ENCODE assay signal across 9 mouse cellular contexts in genomic region chr1:86968261-86968964, GRCm38 (mm10).
DNase-seq lines count a peak whose midpoint lies in the region; ATAC-seq and TF ChIP-seq lines count a peak whose summit lies in the region.
"Had no signal": no experiment of that assay in that cellular context is flagged by ENCODE, and none has a peak within 500 bp of the region (broad histone marks: within the 10 kb centered on the region; RNA-seq: fewer than 3 reads in every experiment).

No protein-coding gene starts in this region.

- H3K36me3 ChIP-seq in kidney, embryonic 15.5 days, result peaks cover 4% of the 10 kb centered on the region
- no peaks in the 10 kb centered on the region for H3K36me3 ChIP-seq in lung, embryonic 16.5 days (ENCODE audit: control insufficient read depth, insufficient read depth, low read length)

- H3K9me3 ChIP-seq in kidney, embryonic 15.5 days (replicated peaks), result no peaks in the 10 kb centered on the region
- H3K9me3 ChIP-seq in lung, embryonic 16.5 days (ENCODE audit: control insufficient read depth, low read length), result no peaks in the 10 kb centered on the region
- H3K9me3 ChIP-seq: limb, embryonic 13.5 days had no signal

- H3K4me3 ChIP-seq in kidney, embryonic 15.5 days (replicated peaks), result no peak overlapping the region
- H3K4me3 ChIP-seq in gastrocnemius, adult 2 months, result no peak overlapping the region
- H3K4me3 ChIP-seq in lung, embryonic 16.5 days (ENCODE audit: low read length), result no peak overlapping the region
- H3K4me3 ChIP-seq: limb, embryonic 13.5 days had no signal

- H3K9ac ChIP-seq in kidney, embryonic 15.5 days, result no peak overlapping the region
- no peak overlapping the region for H3K9ac ChIP-seq in lung, embryonic 16.5 days (ENCODE audit: low read length)
- H3K9ac ChIP-seq: limb, embryonic 13.5 days had no signal

- DNase-seq in kidney, adult 11 months, result peak; percentile 42
- peak; percentile 32 to 36 for DNase-seq in adrenal gland, adult 18-20 months (ENCODE audit: low spot score in 2 of 2)
- DNase-seq in gastrocnemius, adult 2 months, result peak; percentile 54
- no peak for DNase-seq in retina, embryonic 14.5 days (ENCODE audit: low spot score)
- DNase-seq in layer of hippocampus, postnatal 36 days, result no peak

- no peak for ATAC-seq in kidney, embryonic 15.5 days (replicated peaks; ENCODE audit: low FRiP score)
- 0 out of 2 replicates have a peak, but pooled peaks have one; percentile 49 for ATAC-seq in lung, embryonic 16.5 days (ENCODE audit: low read depth)
- ATAC-seq in inflammation-experienced regulatory T-cells, adult 6 months, result no peak

- no peak overlapping the region for H3K27ac ChIP-seq in kidney, embryonic 15.5 days
- peak overlapping the region; percentile 40; the same call in 1 of the 2 replicates for H3K27ac ChIP-seq in gastrocnemius, adult 2 months
- H3K27ac ChIP-seq in lung, embryonic 16.5 days (ENCODE audit: low read length), result no peak overlapping the region
- H3K27ac ChIP-seq: limb, embryonic 13.5 days had no signal

- TF ChIP-seq CTCF in gastrocnemius, adult 2 months (IDR thresholded peaks at IDR 0.05), result peak; percentile 49

- intact Hi-C loops in gastrocnemius, adult 2 months (cut with DNase I), result loop anchor here (5.0 kb wide), 1 partner anchor 296 kb away; the partner anchor contains the start of gene Nppc

- WGBS in kidney, embryonic 15.5 days, result 33% methylated on average over 6 of the region's 6 CpGs
- 47% methylated on average over 6 of the region's 6 CpGs for WGBS in lung, embryonic 16.5 days

- H3K4me2 ChIP-seq in kidney, embryonic 15.5 days, result no peak overlapping the region
- no peak overlapping the region for H3K4me2 ChIP-seq in lung, embryonic 16.5 days (ENCODE audit: low read depth, low read length)
- H3K4me2 ChIP-seq: limb, embryonic 13.5 days had no signal

- H3K4me1 ChIP-seq in kidney, embryonic 15.5 days, result peaks cover 13% of the 10 kb centered on the region
- no peaks in the 10 kb centered on the region for H3K4me1 ChIP-seq in lung, embryonic 16.5 days (replicated peaks; ENCODE audit: control insufficient read depth, insufficient read depth, low read length)

- H3K27me3 ChIP-seq in kidney, embryonic 15.5 days, result no peaks in the 10 kb centered on the region
- no peaks in the 10 kb centered on the region for H3K27me3 ChIP-seq in lung, embryonic 16.5 days (ENCODE audit: control insufficient read depth, insufficient read depth, low read depth, low read length)
- H3K27me3 ChIP-seq: limb, embryonic 13.5 days had no signal

Comparison
In these comparisons a context has a peak if more than half of its experiments do, and no peak if none do; other contexts are left out.
1. DNase-seq: peak in kidney, adult 11 months (single experiment), adrenal gland, adult 18-20 months (2 of 2) and gastrocnemius, adult 2 months (single experiment); none in retina, embryonic 14.5 days (single experiment) and layer of hippocampus, postnatal 36 days (0 of 2).